Mouse (Mus musculus) liver, embryonic 11.5 days (tissue): ENCODE results near the gene Lrrc74b. TPM values are rescaled to one million over a fixed set of nuclear protein-coding genes. Genes with fewer than 3 reads are reported as not detected.
"Not testable (repeated sequence)": the region's sequence is repeated elsewhere in the genome, so short reads cannot be mapped to it uniquely, and the experiment has no call there.

ENCODE experiments used
- ATAC-seq: fragments of 200-750 bp; cut with Nextera tagmentation; replicated peaks from 2 replicates; pipeline ENCODE4 v1.8.0; 2017; ENCODE audit warnings: moderate number of reproducible peaks, mild to moderate bottlenecking, moderate TSS enrichment, moderate library complexity; ENCODE audit not compliant: low FRiP score
- DNase-seq: peaks from one replicate; pipeline ENCODE4 v3.0.0-alpha.2; 2017; ENCODE audit warnings: low spot score
- H3K27ac ChIP-seq: fragments of 300-500 bp; sonication (generic); 2 replicates; pipeline ENCODE4 v1.5.1; 2014; ENCODE audit warnings: mild to moderate bottlenecking, low read depth, low read length, control low read depth
- H3K27me3 ChIP-seq: fragments of 300-500 bp; sonication (generic); replicated peaks from 2 replicates; pipeline ENCODE4 v1.6.1; 2014; ENCODE audit warnings: low read length, mixed read lengths; ENCODE audit not compliant: control insufficient read depth, insufficient read depth
- H3K36me3 ChIP-seq: fragments of 300-500 bp; sonication (generic); 2 replicates; pipeline ENCODE4 v1.6.1; 2014; ENCODE audit warnings: mild to moderate bottlenecking, low read length, moderate library complexity, mixed read lengths; ENCODE audit not compliant: control insufficient read depth, insufficient read depth
- H3K4me1 ChIP-seq: fragments of 300-500 bp; sonication (generic); replicated peaks from 2 replicates; pipeline ENCODE4 v1.6.1; 2014; ENCODE audit warnings: low read length, mixed read lengths; ENCODE audit not compliant: control insufficient read depth, insufficient read depth
- H3K4me2 ChIP-seq: fragments of 300-500 bp; sonication (generic); 2 replicates; pipeline ENCODE4 v1.6.1; 2014; ENCODE audit warnings: mild to moderate bottlenecking, control low read depth, moderate library complexity
- H3K4me3 ChIP-seq: fragments of 300-500 bp; sonication (generic); 2 replicates; pipeline ENCODE4 v1.5.1; 2014; ENCODE audit warnings: low read depth, low read length, control low read depth
- H3K9ac ChIP-seq: fragments of 300-500 bp; sonication (generic); 2 replicates; pipeline ENCODE4 v1.6.1; 2014; ENCODE audit warnings: low read depth, low read length, control low read depth
- H3K9me3 ChIP-seq: fragments of 300-500 bp; sonication (generic); 2 replicates; pipeline ENCODE4 v1.6.1; 2016; ENCODE audit warnings: low read length, inconsistent platforms, mixed read lengths; ENCODE audit not compliant: control insufficient read depth
- WGBS: fragments of 180-500 bp; shearing (Covaris S2); extraction: QIAGEN DNeasy Blood & Tissue Kit; methylation state at CpG from one replicate; pipeline ENCODE4 v1.1.7; 2014; 5-methylcytosine and 5-hydroxymethylcytosine counted together
- polyA plus RNA-seq: library from polyadenylated mRNA; unstranded; fragments of >200 nt; fragmentation: Nextera tagmentation; extraction: Ambion mirVana; gene quantifications from 2 replicates; pipeline ENCODE4 v1.2.1, GENCODE M21; 2014

The Lrrc74b gene
- polyA plus RNA-seq, 1 experiment from 2014 or later = not detected

DNA sequence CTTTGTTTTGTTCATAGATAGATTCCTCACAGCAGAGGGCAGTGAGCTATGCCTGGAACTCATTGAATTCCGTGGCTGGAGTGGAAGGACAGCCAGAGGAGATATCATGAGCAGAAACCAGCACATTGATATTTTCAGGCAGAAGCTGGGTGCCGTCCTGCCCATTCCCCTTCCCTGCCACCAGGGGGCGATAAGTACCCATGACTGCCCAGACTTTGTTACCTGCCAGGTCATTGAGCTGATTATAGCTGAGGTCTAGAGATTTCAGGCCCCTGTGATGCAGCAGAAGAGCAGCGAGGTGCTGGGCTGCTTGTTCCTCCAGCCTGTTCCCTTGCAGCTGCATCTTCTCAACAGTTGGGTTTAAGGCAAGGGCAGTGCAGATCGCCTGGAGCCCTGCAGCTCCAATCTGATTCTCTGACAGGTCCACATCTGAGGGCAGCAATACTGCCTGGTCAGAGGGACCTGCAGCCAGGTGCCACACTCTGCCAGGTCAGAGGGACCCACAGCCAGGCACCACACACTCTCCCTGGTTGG lies 3.0 kb downstream of the Lrrc74b start:
- peak; percentile 66 for DNase-seq
- ATAC-seq = no peak
- no peaks in the 10 kb centered on the region for H3K9me3 ChIP-seq
- H3K36me3 ChIP-seq = no peaks in the 10 kb centered on the region
- no peaks in the 10 kb centered on the region for H3K27me3 ChIP-seq
- no peak overlapping the region for H3K4me3 ChIP-seq
- H3K27ac ChIP-seq = no peak overlapping the region
- H3K4me1 ChIP-seq = peaks cover 56% of the 10 kb centered on the region
- no peak overlapping the region for H3K9ac ChIP-seq
- peak overlapping the region; percentile 60 for H3K4me2 ChIP-seq
- WGBS = under 1% methylated on average over 5 of the region's 5 CpGs

- H3K4me3 ChIP-seq = no peak overlapping the region
- 62% methylated on average over 4 of the region's 4 CpGs for WGBS
- H3K4me1 ChIP-seq = peaks cover 56% of the 10 kb centered on the region
- H3K27ac ChIP-seq = no peak overlapping the region
- DNase-seq (no peak), ATAC-seq (no peak)
- no peaks in the 10 kb centered on the region for H3K36me3 ChIP-seq
- no peak overlapping the region for H3K9ac ChIP-seq
- H3K27me3 ChIP-seq = no peaks in the 10 kb centered on the region
- no peak overlapping the region for H3K4me2 ChIP-seq
- no peaks in the 10 kb centered on the region for H3K9me3 ChIP-seq
Observed at GRCm38 (mm10) chr16:17556907-17557306, 4.1 kb downstream of the Lrrc74b start.

DNA sequence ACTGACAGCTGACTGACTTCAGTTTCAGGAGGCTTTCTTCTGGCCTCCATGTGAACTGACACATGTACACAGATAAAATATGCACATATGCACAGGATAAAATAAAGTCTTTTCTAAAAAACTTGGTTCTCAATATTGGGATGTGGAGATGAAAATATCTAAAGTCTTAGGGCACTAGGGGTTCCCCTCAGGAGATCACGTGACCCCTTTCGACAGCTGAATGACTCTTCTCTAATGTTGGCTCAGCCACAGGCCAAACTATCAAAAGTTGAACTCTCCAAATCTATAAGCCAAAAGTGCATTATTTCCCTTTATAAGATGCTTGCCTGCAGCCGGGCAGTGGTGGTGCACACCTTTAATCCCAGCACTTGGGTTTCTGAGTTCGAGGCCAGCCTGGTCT lies 4.9 kb downstream of the Lrrc74b start:
- Histone ChIP-seq H3K36me3 (no peaks in the 10 kb centered on the region), H3K9me3 (no peaks in the 10 kb centered on the region), H3K27me3 (no peaks in the 10 kb centered on the region), H3K27ac (no peak overlapping the region), H3K9ac (no peak overlapping the region), H3K4me2 (no peak overlapping the region), H3K4me3 (no peak overlapping the region), H3K4me1 (peaks cover 52% of the 10 kb centered on the region)
- ATAC-seq (no peak), DNase-seq (no peak)
- WGBS = 83% methylated on average over 4 of the region's 4 CpGs

- DNase-seq = peak; percentile 59
- WGBS = 18% methylated on average over 4 of the region's 4 CpGs
- peaks cover 43% of the 10 kb centered on the region for H3K4me1 ChIP-seq
- H3K4me3 ChIP-seq = peak overlapping the region; percentile 44
- not testable (repeated sequence) for H3K36me3 ChIP-seq, H3K9me3 ChIP-seq, H3K27me3 ChIP-seq
- H3K4me2 ChIP-seq = peak overlapping the region; percentile 94
- peak overlapping the region; percentile 96 for H3K27ac ChIP-seq
- H3K9ac ChIP-seq = peak overlapping the region; percentile 59
- ATAC-seq = peak; percentile 79
Observed at GRCm38 (mm10) chr16:17554702-17555101, 6.3 kb downstream of the Lrrc74b start.

- Histone ChIP-seq H3K4me2 (peak overlapping the region; percentile 94), H3K4me3 (peak overlapping the region; percentile 44), H3K36me3 (no peaks in the 10 kb centered on the region), H3K27me3 (no peaks in the 10 kb centered on the region), H3K27ac (peak overlapping the region; percentile 96), H3K4me1 (peaks cover 39% of the 10 kb centered on the region), H3K9me3 (no peaks in the 10 kb centered on the region), H3K9ac (peak overlapping the region; percentile 59)
- ATAC-seq (peak; percentile 87), DNase-seq (peak; percentile 73)
- 10% methylated on average over 18 of the region's 18 CpGs for WGBS
Observed at GRCm38 (mm10) chr16:17553910-17554685, 6.9 kb downstream of the Lrrc74b start.

GRCm38 (mm10) chr16:17552837-17553236 lies 8.2 kb downstream of the Lrrc74b start:
- WGBS = 59% methylated on average over 7 of the region's 7 CpGs

DNA sequence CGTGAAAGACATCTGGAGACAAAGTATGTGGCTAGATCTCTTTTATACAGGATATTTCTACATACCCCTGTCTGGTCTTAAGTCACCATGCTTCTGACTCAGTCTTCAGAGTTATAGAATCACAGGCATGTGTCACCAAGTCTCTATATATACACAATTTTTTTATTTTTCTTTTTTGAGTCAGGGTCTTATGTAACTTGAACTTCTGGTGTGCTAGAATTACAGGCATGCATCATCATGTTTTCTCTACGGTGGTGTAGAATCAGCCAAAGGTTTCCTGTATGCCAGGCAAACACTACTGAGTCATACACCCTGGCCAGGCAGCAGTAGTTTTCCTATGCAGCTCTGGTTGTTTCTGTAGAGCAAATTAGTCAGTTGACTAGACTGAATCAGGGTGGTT lies 18.4 kb downstream of the Lrrc74b start:
- DNase-seq (no peak), ATAC-seq (no peak)
- no peaks in the 10 kb centered on the region for H3K4me1 ChIP-seq
- WGBS = 61% methylated on average over 2 of the region's 2 CpGs
- no peak overlapping the region for H3K27ac ChIP-seq
- no peak overlapping the region for H3K4me2 ChIP-seq
- H3K4me3 ChIP-seq = no peak overlapping the region
- peaks cover 5% of the 10 kb centered on the region; the same call in 1 of the 2 replicates for H3K27me3 ChIP-seq
- no peaks in the 10 kb centered on the region for H3K9me3 ChIP-seq
- H3K36me3 ChIP-seq = no peaks in the 10 kb centered on the region
- no peak overlapping the region for H3K9ac ChIP-seq

More at GRCm38 (mm10) chr16:17552837-17553236, 8.2 kb downstream of the Lrrc74b start:
- Histone ChIP-seq H3K4me1 (peaks cover 27% of the 10 kb centered on the region), H3K9me3 (no peaks in the 10 kb centered on the region), H3K36me3 (no peaks in the 10 kb centered on the region), H3K4me3 (no peak overlapping the region), H3K27ac (no peak overlapping the region), H3K4me2 (no peak overlapping the region), H3K9ac (no peak overlapping the region), H3K27me3 (no peaks in the 10 kb centered on the region)
- ATAC-seq (no peak), DNase-seq (no peak)

DNA sequence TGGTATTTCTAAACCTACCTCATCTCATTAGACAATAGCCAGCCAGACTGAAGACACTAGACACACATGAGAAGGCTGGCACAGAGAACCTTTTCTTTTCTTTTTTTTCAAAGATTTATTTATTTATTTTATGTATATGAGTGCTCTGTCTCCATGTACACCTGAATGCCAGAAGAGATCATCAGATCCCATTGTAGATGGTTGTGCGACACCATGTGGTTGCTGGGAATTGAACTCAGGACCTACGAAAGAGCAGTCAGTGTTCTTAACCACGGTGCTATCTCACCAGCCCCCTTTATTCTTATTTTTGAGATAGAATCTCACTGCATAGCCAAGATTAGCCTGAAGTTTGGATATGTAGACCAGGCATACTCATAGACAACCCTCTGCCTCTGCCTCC lies 24.5 kb downstream of the Lrrc74b start:
- WGBS = 75% methylated on average over 3 of the region's 3 CpGs
- H3K4me1 ChIP-seq = peaks cover 4% of the 10 kb centered on the region
- H3K27me3 ChIP-seq = peaks cover 5% of the 10 kb centered on the region; the same call in 1 of the 2 replicates
- H3K27ac ChIP-seq = no peak overlapping the region
- no peak for DNase-seq
- no peaks in the 10 kb centered on the region for H3K36me3 ChIP-seq
- ATAC-seq = no peak
- H3K9me3 ChIP-seq = 0 out of 2 replicates have a peak, but pooled peaks cover 3% of the 10 kb centered on the region
- no peak overlapping the region for H3K4me3 ChIP-seq
- no peak overlapping the region for H3K4me2 ChIP-seq
- H3K9ac ChIP-seq = no peak overlapping the region
